Mouse (Mus musculus): ENCODE results near the gene Iqcf3.
"Not testable (repeated sequence)": the region's sequence is repeated elsewhere in the genome, so short reads cannot be mapped to it uniquely, and the experiment has no call there.

The Iqcf3 gene

GRCm38 (mm10) chr9:106561531-106561930, at the start of gene Iqcf3:
Iqcf3 (minus strand) TSS chr9:106561631.
- in situ Hi-C loops (cut with MboI; ENCODE audit: unreplicated experiment in 2 of 2) = no loop called here

DNA sequence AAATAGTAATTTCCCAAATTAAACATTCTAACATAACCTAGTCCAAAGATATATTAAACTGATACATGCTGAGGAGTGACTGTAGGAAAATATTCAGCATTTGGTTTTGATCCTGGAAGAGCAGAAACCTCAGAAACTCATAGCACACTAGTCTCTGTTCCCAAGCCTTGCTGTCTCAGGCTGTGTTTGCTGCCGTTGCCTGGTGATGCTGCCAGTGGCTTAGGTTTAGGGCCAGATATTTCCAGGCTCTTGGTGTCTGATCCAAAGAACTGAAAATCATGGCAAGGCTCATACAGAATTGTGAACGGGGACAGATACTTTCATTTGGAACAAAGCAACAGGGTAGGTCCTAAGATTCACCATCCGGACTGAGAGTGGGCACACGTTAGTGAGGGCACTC, 49.3 kb upstream of the Iqcf3 start:
- in situ Hi-C loops (cut with MboI; ENCODE audit: unreplicated experiment in 2 of 2) = no loop called here

DNA sequence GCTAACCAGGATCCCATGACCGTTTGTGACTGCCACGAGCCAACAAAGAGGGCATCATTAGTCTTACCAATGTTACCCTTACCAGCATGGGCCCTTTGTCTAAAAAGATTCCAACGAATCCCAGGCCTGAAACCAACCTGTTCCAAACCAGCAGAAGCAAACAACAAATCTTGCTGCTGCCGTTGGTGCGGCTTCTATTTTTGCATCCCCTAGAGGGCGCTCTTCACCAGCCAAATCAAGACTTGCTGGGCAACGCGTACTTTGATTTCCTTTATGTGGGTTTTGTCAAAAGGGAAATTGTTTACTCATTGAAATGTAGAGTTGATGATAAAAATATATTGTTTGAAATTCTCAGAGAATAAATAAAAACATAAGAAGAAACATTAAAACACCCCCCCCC, 39.1 kb upstream of the Iqcf3 start:
- in situ Hi-C loops (cut with MboI; ENCODE audit: unreplicated experiment in 2 of 2) = no loop called here

- in situ Hi-C loops (cut with MboI; ENCODE audit: unreplicated experiment in 2 of 2) = no loop called here
Observed at GRCm38 (mm10) chr9:106598466-106598865, 37.0 kb upstream of the Iqcf3 start.

GRCm38 (mm10) chr9:106595836-106596235, 34.4 kb upstream of the Iqcf3 start:
- in situ Hi-C loops (cut with MboI; ENCODE audit: unreplicated experiment in 2 of 2) = no loop called here

GRCm38 (mm10) chr9:106595402-106595801, 34.0 kb upstream of the Iqcf3 start:
- in situ Hi-C loops (cut with MboI; ENCODE audit: unreplicated experiment in 2 of 2) = not testable (repeated sequence)

GRCm38 (mm10) chr9:106592158-106592557, 30.7 kb upstream of the Iqcf3 start:
- in situ Hi-C loops (cut with MboI; ENCODE audit: unreplicated experiment in 2 of 2) = no loop called here

- in situ Hi-C loops (cut with MboI; ENCODE audit: unreplicated experiment in 2 of 2) = no loop called here
Observed at GRCm38 (mm10) chr9:106582552-106582951, 21.1 kb upstream of the Iqcf3 start.

GRCm38 (mm10) chr9:106580016-106580415, 18.6 kb upstream of the Iqcf3 start:
- in situ Hi-C loops (cut with MboI; ENCODE audit: unreplicated experiment in 2 of 2) = no loop called here

- in situ Hi-C loops (cut with MboI; ENCODE audit: unreplicated experiment in 2 of 2) = no loop called here
Observed at GRCm38 (mm10) chr9:106576112-106576511, 14.7 kb upstream of the Iqcf3 start.

- in situ Hi-C loops (cut with MboI; ENCODE audit: unreplicated experiment in 2 of 2) = no loop called here
Observed at GRCm38 (mm10) chr9:106573366-106573765, 11.9 kb upstream of the Iqcf3 start.

GRCm38 (mm10) chr9:106572186-106572585, 10.8 kb upstream of the Iqcf3 start:
- in situ Hi-C loops (cut with MboI; ENCODE audit: unreplicated experiment in 2 of 2) = no loop called here

- in situ Hi-C loops (cut with MboI; ENCODE audit: unreplicated experiment in 2 of 2) = no loop called here
Observed at GRCm38 (mm10) chr9:106570896-106571295, 9.5 kb upstream of the Iqcf3 start, which contains the start of gene Iqcf4. Iqcf4 (minus strand) TSS chr9:106570996.

- in situ Hi-C loops (cut with MboI; ENCODE audit: unreplicated experiment in 2 of 2) = no loop called here
Observed at GRCm38 (mm10) chr9:106566437-106566836, 5.0 kb upstream of the Iqcf3 start.

- in situ Hi-C loops (cut with MboI; ENCODE audit: unreplicated experiment in 2 of 2) = no loop called here
Observed at GRCm38 (mm10) chr9:106564025-106564424, 2.6 kb upstream of the Iqcf3 start.

- in situ Hi-C loops (cut with MboI; ENCODE audit: unreplicated experiment in 2 of 2) = no loop called here
Observed at GRCm38 (mm10) chr9:106562291-106562690, 860 bp upstream of the Iqcf3 start.

DNA sequence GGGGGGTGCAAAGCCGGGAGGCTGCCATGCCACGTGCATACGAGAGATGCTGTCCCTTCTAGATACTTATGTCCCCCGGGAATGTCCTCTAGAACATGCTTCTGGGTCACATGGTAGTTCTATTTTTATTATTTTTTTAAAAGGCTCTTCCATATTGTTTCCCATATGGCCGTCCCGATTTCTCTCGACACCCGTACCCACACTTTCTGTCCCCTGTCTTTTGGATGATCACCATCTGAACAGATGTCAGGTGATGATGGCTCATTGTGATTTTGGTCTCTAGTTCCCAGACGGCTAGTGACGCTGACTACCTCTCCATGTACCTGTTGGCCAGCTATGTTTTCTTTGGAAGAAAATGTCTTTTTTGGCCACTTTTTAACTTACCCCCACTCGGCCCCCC, 26.5 kb downstream of the Iqcf3 start:
- in situ Hi-C loops (cut with MboI; ENCODE audit: unreplicated experiment in 2 of 2) = loop anchor here in 1 of 2 experiments (25.0 kb wide), 1 partner anchor 377 kb away; no protein-coding TSS in a partner anchor

DNA sequence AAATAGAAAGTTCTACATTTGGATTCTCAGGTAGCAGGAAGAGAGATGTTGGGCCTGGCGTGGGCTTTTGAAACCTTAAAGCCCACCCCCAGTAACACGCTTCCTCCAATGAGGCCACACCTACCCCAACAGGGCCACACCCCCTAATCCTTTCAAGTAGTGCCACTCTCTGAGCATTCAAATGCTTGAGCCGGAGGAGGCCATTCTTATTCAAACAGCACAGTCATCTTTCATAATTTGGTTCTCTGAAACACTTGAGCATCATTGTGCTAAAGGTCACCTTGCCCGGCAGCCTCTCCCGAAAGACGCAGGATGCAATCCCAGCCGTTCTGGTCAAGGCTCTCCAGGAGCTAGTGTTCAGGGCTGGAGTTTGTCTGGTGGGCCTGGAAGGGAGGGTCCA, 27.1 kb downstream of the Iqcf3 start:
- in situ Hi-C loops (cut with MboI; ENCODE audit: unreplicated experiment in 2 of 2) = loop anchor here in 1 of 2 experiments (25.0 kb wide), 1 partner anchor 378 kb away; no protein-coding TSS in a partner anchor

DNA sequence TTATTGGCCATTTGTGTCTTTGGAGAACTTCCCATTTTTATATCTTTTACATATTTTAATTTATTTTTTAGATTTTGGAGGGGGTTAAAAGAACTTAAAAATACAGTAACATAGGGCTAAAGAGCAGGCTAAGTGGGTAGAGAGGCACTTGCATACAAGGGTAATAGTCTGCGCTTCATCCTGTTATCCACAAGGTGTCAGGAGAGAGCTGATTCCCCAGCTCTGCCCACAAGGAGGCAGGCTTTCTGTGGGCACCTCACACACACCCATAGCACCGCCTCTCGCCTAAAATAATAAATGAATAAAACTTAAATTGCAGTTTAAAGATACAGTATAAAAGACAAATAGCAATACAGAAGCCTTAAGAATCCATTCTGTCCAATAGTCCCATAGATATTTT, 29.6 kb downstream of the Iqcf3 start:
- in situ Hi-C loops (cut with MboI; ENCODE audit: unreplicated experiment in 2 of 2) = loop anchor here in 1 of 2 experiments (25.0 kb wide), 1 partner anchor 380 kb away; no protein-coding TSS in a partner anchor

DNA sequence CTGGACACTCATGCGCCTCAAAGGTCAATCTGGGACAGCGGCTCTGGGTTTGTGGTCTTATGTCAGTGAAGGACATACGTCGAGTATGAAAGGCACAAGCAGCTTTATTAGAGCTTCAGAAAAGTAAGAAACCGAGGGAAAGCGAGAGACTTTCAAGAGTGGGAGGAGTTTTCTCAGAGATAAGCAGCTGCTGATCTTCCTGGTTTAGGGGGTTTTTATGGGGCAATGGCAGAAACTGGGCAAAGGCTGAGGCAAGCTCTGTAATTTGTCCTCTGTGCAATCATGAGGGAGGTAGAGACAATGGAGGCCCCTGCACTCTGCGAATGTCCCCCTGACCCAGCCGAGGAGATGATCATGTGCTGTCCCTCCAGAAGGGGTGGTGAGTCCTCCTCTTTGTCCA, 41.5 kb downstream of the Iqcf3 start:
- in situ Hi-C loops (cut with MboI; ENCODE audit: unreplicated experiment in 2 of 2) = loop anchor here in 1 of 2 experiments (10.0 kb wide), 1 partner anchor 395 kb away; no protein-coding TSS in a partner anchor

DNA sequence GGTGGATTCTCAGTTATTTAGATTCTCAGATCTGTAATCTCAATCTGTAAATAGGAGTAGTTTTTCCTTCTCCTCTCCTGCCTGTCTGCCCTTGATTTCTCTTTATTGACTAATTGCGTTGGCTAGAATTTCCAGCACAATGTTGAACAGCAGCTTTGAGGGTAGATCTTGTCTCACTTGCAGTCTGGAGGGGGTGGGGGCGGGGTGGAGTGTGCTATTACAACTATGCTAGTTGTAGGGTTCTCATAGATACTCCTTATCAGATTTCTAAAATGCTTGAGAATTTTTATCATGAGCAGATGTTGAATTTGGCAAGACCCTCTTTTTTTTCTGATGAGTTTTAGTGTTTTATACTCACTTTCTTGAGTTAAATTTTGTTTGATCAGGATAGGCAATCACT, 42.0 kb downstream of the Iqcf3 start:
- in situ Hi-C loops (cut with MboI; ENCODE audit: unreplicated experiment in 2 of 2) = no loop called here

DNA sequence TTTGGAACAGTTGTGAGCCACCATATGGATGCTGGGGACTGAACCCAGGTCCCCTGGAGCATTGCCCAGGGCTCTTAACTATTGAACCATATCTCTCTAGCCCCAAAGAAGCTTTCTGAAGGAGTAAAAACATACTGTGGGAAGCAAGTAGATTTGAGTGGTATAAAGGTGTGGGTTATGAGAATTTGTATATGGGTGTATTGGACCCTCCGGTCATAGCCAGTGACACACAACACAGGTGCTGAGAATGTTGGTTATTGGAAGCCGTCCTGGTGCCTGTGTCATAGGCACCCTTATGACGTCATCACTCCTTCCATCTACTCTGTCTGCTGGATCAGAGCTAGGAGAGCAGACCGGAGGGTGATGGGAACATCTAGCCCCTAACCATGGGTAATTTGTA, 47.2 kb downstream of the Iqcf3 start, which contains the start of gene Iqcf5:
Gene Iqcf5 (plus strand): TSS at position 301 of the 400 bp plus-strand sequence.
- in situ Hi-C loops (cut with MboI; ENCODE audit: unreplicated experiment in 2 of 2) = no loop called here

- in situ Hi-C loops (cut with MboI; ENCODE audit: unreplicated experiment in 2 of 2) = no loop called here
Observed at GRCm38 (mm10) chr9:106513566-106513965, 47.9 kb downstream of the Iqcf3 start.
